Mouse (Mus musculus): ENCODE measurements at regions not wholly inside any gene's neighbourhood (a gene's known extent, or its start where the extent isn't known, plus 50 kb on each side); places are given as distances from the start of the nearest gene placed in this dataset.
A peak's percentile ranks its signal among the peaks of the same experiment; 100 is the strongest.

DNA sequence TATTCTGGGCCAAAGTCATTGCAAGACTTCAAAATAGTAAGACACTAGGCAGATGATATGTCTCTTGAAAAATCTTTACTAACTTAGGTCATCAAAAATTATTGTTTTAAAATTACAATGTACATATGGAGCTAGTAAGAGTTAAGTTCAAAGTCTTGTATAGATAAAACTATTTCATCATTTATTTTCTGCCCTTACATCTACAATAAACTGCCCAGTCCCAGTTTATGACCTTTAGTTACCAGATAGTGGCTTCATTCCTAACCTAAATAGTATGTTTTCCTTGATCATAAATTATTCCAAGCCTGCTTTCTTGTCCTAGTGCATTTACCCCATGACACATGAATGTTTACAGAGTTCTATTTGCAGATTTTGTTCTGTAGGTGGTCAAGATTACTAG is 72.9 kb downstream of the Manea start:
- Histone ChIP-seq H3K4me1 (replicated peaks; ENCODE audit: control insufficient read depth in 2 of 2, insufficient read depth in 2 of 2, low read length in 1 of 2) (no peaks in the 10 kb centered on the region), H3K4me2 (ENCODE audit: low read depth) (no peak overlapping the region), H3K36me3 (replicated peaks; ENCODE audit: control insufficient read depth, insufficient read depth, low read depth) (no peaks in the 10 kb centered on the region), H3K9me3 (ENCODE audit: control insufficient read depth, low read length) (no peaks in the 10 kb centered on the region), H3K9ac (replicated peaks) (no peak overlapping the region), H3K4me3 (ENCODE audit: insufficient read depth in 1 of 2, low read depth in 2 of 2, low read length in 2 of 2) (no peak overlapping the region), H3K27me3 (ENCODE audit: control insufficient read depth, insufficient read depth, low read length) (no peaks in the 10 kb centered on the region), H3K27ac (no peak overlapping the region)
- DNase-seq (ENCODE audit: low read depth in 3 of 3, low spot score in 3 of 3): no peak
- ATAC-seq (ENCODE audit: insufficient read depth): no peak
- no peak for TF ChIP-seq EP300 (IDR thresholded peaks at IDR 0.05; ENCODE audit: low read depth)
- TF ChIP-seq CTCF (IDR thresholded peaks at IDR 0.05; ENCODE audit: low read depth): no peak

DNA sequence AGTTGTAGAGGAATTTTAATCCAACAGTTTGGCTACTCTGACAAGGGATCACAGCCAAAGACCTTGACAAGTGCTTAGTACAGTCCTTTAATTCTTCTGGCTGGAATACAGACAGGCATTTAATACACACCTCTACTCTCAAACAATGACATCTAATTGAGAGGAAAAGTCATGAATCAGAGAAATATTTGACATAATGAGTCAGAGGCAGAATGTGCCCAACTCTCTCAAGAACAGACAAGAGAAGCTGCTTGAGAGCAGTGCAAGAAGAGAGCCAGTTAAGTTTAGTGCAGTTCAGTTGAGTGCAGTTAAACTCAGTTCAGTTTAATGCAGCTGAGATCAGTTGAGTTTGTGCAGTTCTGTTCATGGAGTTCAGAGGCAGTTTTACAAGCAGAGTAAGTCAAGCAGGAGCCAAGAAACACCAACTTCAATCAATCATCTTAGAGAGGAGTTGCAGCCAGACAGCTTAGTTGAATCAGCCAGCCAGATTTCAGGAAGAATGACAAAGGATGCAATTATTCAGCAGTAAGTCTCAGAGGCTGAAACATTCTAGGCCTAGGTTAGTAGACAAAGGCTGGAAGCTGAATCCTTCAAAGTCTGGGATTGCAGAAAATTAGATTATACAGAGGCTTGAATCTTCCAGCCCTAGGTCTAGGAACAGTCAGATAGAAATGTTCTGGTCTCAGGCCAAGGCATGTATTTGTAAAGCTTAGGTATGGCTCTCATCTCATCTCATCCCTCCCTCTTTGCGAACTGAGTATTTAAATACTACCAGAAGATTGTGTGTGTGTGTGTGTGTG is 87.3 kb downstream of the Manea start:
- Histone ChIP-seq H3K9me3 (ENCODE audit: control insufficient read depth, low read length) (no peaks in the 10 kb centered on the region), H3K27me3 (ENCODE audit: control insufficient read depth, insufficient read depth, low read length) (no peaks in the 10 kb centered on the region), H3K4me1 (replicated peaks; ENCODE audit: control insufficient read depth in 2 of 2, insufficient read depth in 2 of 2, low read length in 1 of 2) (no peaks in the 10 kb centered on the region), H3K27ac (no peak overlapping the region), H3K36me3 (replicated peaks; ENCODE audit: control insufficient read depth, insufficient read depth, low read depth) (no peaks in the 10 kb centered on the region), H3K9ac (replicated peaks) (no peak overlapping the region), H3K4me2 (ENCODE audit: low read depth) (no peak overlapping the region), H3K4me3 (ENCODE audit: insufficient read depth in 1 of 2, low read depth in 2 of 2, low read length in 2 of 2) (no peak overlapping the region)
- 64% methylated on average over 1 of the region's 1 CpGs for WGBS (ENCODE audit: insufficient replicate concordance)
- DNase-seq (ENCODE audit: low read depth in 3 of 3, low spot score in 3 of 3) (no peak), ATAC-seq (ENCODE audit: insufficient read depth) (no peak)
- TF ChIP-seq CTCF (IDR thresholded peaks at IDR 0.05; ENCODE audit: low read depth): no peak
- TF ChIP-seq EP300 (IDR thresholded peaks at IDR 0.05; ENCODE audit: low read depth): no peak

DNA sequence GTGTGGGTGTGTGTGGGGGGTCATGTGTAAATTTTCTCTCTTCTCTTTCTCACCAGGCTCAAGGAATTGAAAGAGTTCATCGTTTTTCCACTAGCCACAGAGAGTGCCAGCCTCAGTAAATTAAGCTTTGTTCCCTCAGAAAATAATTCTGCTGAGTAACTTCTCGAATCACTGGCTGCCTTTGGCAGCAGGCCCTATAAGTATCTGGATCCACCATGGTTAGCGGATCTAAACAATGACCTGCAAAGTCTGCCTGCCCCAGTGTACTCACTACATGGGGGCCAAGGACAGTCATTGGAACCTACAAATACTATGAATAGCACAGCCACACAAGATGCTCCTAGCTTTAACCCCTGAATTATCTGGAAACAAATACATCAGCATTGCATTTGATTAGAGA is 90.8 kb downstream of the Manea start:
- Histone ChIP-seq H3K9me3 (ENCODE audit: control insufficient read depth, low read length) (no peaks in the 10 kb centered on the region), H3K27ac (no peak overlapping the region), H3K27me3 (ENCODE audit: control insufficient read depth, insufficient read depth, low read length) (no peaks in the 10 kb centered on the region), H3K4me2 (ENCODE audit: low read depth) (no peak overlapping the region), H3K4me1 (replicated peaks; ENCODE audit: control insufficient read depth in 2 of 2, insufficient read depth in 2 of 2, low read length in 1 of 2) (no peaks in the 10 kb centered on the region), H3K4me3 (ENCODE audit: insufficient read depth in 1 of 2, low read depth in 2 of 2, low read length in 2 of 2) (no peak overlapping the region), H3K9ac (replicated peaks) (no peak overlapping the region), H3K36me3 (replicated peaks; ENCODE audit: control insufficient read depth, insufficient read depth, low read depth) (no peaks in the 10 kb centered on the region)
- TF ChIP-seq EP300 (IDR thresholded peaks at IDR 0.05; ENCODE audit: low read depth) (no peak), CTCF (IDR thresholded peaks at IDR 0.05; ENCODE audit: low read depth) (no peak)
- ATAC-seq (ENCODE audit: insufficient read depth): no peak
- 40% methylated on average over 3 of the region's 3 CpGs for WGBS (ENCODE audit: insufficient replicate concordance)
- DNase-seq (ENCODE audit: low read depth in 3 of 3, low spot score in 3 of 3): no peak

DNA sequence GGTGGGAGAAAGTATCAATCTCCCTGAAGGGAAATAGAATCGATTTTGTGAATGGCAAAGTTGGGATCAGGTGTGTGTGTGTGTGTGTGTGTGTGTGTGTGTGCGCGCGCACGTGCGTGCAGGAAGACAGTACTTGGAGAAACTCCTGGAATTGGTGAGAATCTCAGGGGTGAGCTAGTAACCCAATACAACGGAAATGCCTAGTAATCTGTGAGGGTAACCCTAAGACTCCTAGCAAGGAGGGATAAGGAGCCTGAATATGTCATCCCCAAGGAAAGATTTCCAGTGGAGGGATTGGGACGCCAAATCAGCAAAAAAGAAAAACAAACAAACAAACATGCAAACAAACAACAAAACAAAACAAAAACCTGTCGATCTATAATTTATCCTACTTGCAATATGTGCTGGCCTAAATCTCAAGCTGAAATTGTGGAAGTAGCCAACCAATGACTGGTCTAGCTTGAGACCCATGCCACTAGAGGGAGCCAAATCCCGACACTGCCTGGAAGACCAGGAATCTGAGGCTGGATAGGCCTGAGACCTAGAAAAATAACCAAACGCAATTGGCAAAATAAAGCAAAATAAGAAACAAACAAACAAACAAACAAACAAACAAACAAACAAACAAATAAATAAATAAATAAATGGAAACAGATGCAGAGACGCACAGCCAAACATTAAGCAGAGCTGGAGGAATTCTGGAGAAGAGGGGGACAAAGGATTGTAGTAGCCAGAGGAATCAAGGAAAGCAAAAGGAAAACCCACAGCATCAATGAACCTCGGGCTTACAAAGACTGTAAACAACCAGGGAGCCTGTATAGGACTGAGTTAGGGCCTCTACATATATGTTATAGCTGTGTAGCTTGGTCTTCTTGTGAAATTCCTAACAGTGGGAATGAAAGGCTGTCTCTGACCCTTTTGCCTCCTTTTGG is 98.5 kb downstream of the Manea start:
- ATAC-seq (ENCODE audit: insufficient read depth): no peak
- H3K36me3 ChIP-seq (replicated peaks; ENCODE audit: control insufficient read depth, insufficient read depth, low read depth): no peaks in the 10 kb centered on the region
- no peak overlapping the region for H3K4me3 ChIP-seq (ENCODE audit: insufficient read depth in 1 of 2, low read depth in 2 of 2, low read length in 2 of 2)
- TF ChIP-seq CTCF (IDR thresholded peaks at IDR 0.05; ENCODE audit: low read depth): peak; percentile 71
- TF ChIP-seq EP300 (IDR thresholded peaks at IDR 0.05; ENCODE audit: low read depth): no peak
- no peak overlapping the region for H3K4me2 ChIP-seq (ENCODE audit: low read depth)
- H3K27ac ChIP-seq: no peak overlapping the region
- H3K27me3 ChIP-seq (ENCODE audit: control insufficient read depth, insufficient read depth, low read length): no peaks in the 10 kb centered on the region
- DNase-seq (ENCODE audit: low read depth in 3 of 3, low spot score in 3 of 3): peak in 2 of 3 experiments; percentile 2 to 18
- no peak overlapping the region for H3K9ac ChIP-seq (replicated peaks)
- H3K9me3 ChIP-seq (ENCODE audit: control insufficient read depth, low read length): no peaks in the 10 kb centered on the region
- H3K4me1 ChIP-seq (replicated peaks; ENCODE audit: control insufficient read depth in 2 of 2, insufficient read depth in 2 of 2, low read length in 1 of 2): no peaks in the 10 kb centered on the region
- WGBS (ENCODE audit: insufficient replicate concordance): 51% methylated on average over 13 of the region's 13 CpGs

DNA sequence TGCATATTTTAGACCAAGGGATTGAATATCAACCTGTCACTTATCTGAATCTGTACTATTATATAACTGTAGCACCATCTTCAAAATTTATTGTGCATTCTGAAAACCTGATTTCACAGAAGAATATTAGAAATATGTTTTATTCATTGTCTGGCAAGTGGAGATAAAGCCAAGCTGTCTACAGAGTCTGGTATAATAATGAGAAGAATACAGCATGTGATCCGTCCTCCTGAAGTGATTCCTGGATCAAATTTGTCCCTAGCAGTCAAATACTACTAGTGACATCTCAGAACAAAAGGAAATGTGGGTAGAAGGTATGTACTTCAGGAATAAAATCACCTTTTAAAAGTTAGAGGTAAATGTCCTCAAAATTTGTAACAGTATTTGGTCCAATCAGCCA is 123.4 kb downstream of the Manea start:
- ATAC-seq (ENCODE audit: insufficient read depth): no peak
- H3K27ac ChIP-seq: no peak overlapping the region
- no peaks in the 10 kb centered on the region for H3K27me3 ChIP-seq (ENCODE audit: control insufficient read depth, insufficient read depth, low read length)
- no peaks in the 10 kb centered on the region for H3K36me3 ChIP-seq (replicated peaks; ENCODE audit: control insufficient read depth, insufficient read depth, low read depth)
- no peak overlapping the region for H3K4me3 ChIP-seq (ENCODE audit: insufficient read depth in 1 of 2, low read depth in 2 of 2, low read length in 2 of 2)
- H3K4me2 ChIP-seq (ENCODE audit: low read depth): no peak overlapping the region
- no peaks in the 10 kb centered on the region for H3K9me3 ChIP-seq (ENCODE audit: control insufficient read depth, low read length)
- no peaks in the 10 kb centered on the region for H3K4me1 ChIP-seq (replicated peaks; ENCODE audit: control insufficient read depth in 2 of 2, insufficient read depth in 2 of 2, low read length in 1 of 2)
- no peak for TF ChIP-seq EP300 (IDR thresholded peaks at IDR 0.05; ENCODE audit: low read depth)
- no peak for TF ChIP-seq CTCF (IDR thresholded peaks at IDR 0.05; ENCODE audit: low read depth)
- DNase-seq (ENCODE audit: low read depth in 3 of 3, low spot score in 3 of 3): no peak
- H3K9ac ChIP-seq (replicated peaks): no peak overlapping the region
- 55% methylated on average over 1 of the region's 1 CpGs for WGBS (ENCODE audit: insufficient replicate concordance)
